Mouse (Mus musculus) adipocyte (in vitro differentiated cells): ENCODE results near the gene Sh3pxd2a.
A peak's percentile ranks its signal among the peaks of the same experiment; 100 is the strongest.

Source experiments
- DNase-seq: peaks from one replicate; pipeline ENCODE4 v3.0.0-alpha.2; 2016; ENCODE audit warnings: low spot score

The Sh3pxd2a gene

GRCm38 (mm10) chr19:47437040-47437439, 27.2 kb downstream of the Sh3pxd2a start:
- DNase-seq = no peak

DNA sequence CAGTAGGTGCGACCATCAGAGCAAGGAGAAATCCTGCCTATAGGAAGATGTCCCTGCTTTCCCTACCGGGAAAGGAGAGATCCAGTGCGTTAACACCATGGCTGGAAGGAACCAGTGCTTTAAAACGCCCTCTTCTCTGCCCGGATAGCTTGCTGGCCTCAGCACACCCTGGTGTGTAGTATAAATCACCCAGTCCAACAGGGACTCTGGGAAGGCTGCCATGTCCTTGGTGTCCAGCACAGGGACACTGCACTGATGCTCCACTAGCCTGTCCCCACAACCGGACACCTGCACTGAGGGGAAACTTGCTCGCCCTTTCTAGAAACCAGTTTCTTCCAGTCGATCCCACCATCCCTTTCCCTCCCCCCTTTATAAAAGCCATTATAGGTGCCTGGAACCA, 28.0 kb downstream of the Sh3pxd2a start:
- DNase-seq = no peak

DNA sequence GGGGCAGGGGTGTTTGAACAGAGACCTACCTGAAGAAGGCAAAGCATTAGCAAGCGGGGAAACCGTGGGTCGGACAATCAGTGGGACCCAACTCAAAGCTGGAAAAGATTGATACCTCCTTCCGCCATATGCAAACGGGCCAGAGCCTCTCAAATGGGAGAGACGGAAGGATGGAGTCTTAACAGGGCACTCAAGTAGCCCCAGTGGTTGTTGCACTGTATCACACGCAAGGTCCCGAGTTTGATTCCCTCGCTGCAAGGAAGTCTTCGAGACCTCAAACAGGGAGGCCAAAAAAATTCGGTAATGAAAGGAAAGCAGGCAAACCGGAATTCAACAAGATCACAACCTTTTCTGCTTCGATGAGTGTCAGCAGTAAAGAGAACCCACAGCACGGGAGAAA, 29.5 kb downstream of the Sh3pxd2a start:
- no peak for DNase-seq

- DNase-seq = peak; percentile 30
Measured at GRCm38 (mm10) chr19:47432339-47432738, 31.9 kb downstream of the Sh3pxd2a start.

GRCm38 (mm10) chr19:47431189-47431931, 32.8 kb downstream of the Sh3pxd2a start:
- no peak for DNase-seq

GRCm38 (mm10) chr19:47430160-47430559, 34.0 kb downstream of the Sh3pxd2a start:
- no peak for DNase-seq

GRCm38 (mm10) chr19:47429245-47429644, 35.0 kb downstream of the Sh3pxd2a start:
- no peak for DNase-seq

DNA sequence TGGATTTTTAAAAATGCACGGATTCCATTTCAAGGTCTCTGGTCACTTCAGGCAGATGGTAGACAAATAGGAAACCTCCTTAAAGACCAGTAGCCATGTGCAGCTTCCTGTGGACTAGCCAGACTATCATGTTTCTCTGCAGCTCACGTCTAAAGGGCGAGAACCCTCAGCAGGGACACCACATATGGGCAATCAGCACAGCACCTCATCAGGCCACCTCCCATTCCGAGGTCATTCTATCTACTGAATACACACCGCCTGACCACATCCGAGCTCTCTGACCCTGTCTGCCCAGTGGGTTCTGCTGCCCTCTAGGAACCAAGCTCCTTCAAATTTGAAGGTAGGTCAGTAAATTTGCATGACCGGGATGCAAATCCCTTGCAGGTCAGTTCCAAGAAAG, 35.4 kb downstream of the Sh3pxd2a start:
- DNase-seq = no peak

DNA sequence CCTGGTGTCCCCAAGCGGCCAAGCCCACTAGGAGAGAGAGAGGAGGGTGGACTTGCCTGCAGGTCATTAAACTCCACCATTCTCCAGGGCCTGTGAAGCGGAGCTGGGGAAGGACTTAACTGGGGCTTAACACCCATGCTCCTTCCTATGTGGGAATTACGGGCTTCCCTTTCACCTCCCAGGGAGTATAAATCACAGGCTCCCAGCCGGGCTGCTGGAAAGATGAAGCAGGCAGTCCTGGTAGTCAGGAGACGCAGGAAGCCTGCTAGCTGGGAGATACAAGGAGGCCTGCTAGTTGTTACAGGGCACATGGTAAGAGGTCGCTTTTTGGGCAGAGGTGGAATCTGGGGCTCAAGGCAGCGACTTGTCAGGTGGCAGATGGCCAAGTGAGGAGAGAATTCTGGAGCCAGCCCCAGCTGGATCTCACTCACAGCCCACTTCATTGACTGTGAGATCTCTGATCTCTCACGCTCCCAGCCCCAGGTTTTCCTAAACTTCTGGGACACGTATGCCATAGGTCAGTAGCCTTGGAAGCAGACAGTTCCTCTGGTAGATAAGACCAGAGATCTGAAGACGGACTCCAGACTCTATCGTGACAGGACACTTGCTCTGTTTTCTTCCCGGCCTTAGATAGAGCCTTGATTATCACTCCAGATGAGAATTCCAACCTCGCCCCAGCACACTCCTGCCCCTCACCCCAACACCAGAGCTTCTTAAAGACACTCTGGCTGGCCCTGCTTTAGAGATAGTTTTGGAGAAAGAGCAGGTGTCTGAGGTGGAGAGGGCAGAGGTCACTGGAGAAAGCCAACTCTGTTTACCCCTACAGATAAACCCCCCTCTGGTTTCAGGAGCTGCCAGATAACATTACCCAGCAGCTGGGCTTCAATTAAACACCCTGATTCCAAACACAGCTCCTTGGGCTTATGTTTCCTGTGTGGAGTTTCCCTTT, 36.1 kb downstream of the Sh3pxd2a start:
- DNase-seq = peak; percentile 48

DNA sequence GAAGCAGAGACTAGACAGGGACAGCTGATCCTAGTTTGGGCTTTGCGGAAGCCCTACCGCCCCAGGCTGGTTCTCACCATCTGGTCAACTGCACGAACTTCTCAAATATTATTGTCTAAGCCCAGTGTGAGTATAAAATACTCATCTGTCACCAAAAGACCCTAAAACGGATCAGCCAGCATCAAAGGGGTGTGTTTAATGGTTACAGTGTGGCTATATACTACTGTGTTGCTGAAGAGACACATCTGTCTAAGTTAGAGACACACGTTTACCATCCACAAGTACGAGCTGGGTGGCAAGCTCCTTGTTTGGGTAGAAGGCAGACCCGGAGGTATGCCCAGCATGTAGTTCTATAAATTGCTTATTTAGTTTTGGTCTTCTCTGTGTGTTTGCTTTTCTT, 40.6 kb downstream of the Sh3pxd2a start:
- no peak for DNase-seq

GRCm38 (mm10) chr19:47421128-47421898, 42.9 kb downstream of the Sh3pxd2a start:
- DNase-seq = no peak

DNA sequence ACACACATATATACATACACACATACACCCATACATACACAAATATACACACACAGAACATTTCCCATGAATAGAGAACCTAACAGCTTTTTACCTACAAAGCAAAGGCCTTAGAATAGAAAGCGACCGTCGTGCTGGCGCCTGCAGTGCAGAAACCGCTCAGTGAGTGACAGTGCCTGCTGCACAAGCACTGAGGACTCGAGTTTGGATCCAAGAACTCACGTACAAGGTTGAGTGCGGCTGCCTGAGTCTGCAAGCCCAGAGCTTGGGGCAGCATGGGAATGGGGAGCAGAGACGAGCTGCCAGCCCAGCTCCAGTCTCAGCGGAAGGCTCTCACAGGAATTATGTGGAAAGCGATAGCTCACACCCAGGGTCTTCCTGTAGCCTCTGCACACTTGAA, 43.7 kb downstream of the Sh3pxd2a start:
- no peak for DNase-seq

GRCm38 (mm10) chr19:47419208-47419607, 45.0 kb downstream of the Sh3pxd2a start:
- DNase-seq = no peak

- no peak for DNase-seq
Measured at GRCm38 (mm10) chr19:47416161-47416560, 48.0 kb downstream of the Sh3pxd2a start.

DNA sequence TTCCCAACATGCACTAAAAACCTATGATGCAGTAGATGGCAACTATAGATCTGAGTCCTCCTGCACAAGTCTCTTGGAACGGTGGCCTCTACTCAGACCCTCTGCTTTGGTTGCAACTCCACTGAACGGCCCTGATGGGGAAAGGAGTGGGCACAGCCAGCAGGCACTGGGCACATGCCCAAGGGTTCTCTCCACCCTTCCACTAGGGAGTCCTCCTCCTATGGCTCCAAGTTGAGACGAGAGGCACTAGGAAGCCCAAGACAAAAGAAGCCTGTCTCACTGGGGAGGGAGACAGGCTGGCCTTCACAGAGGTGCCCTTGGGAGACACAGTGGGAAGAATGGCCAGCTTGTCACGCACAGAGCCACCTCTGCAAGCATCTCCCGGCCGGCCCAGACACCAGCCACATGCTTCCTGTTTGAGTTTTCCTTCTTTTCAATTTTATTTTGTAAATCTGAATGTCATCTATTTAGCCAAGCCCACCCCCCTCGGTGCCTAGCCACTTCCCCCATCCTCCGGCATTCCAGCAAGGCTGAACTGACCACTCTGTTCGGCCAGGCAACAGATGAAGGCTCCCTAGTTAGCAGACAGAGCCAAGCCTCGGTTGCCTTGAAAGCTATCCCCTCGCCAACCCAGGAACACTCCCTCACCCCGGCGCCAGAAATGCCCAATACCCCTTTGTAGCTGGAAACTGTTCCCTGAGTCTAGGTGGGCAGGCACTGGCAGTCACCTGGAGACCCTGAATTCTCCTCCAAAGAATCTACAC, 49.9 kb downstream of the Sh3pxd2a start:
- DNase-seq = no peak

GRCm38 (mm10) chr19:47413458-47414005, 50.7 kb downstream of the Sh3pxd2a start:
- no peak for DNase-seq

GRCm38 (mm10) chr19:47412566-47413248, 51.5 kb downstream of the Sh3pxd2a start:
- no peak for DNase-seq

GRCm38 (mm10) chr19:47410301-47410700, 53.9 kb downstream of the Sh3pxd2a start:
- DNase-seq = no peak

DNA sequence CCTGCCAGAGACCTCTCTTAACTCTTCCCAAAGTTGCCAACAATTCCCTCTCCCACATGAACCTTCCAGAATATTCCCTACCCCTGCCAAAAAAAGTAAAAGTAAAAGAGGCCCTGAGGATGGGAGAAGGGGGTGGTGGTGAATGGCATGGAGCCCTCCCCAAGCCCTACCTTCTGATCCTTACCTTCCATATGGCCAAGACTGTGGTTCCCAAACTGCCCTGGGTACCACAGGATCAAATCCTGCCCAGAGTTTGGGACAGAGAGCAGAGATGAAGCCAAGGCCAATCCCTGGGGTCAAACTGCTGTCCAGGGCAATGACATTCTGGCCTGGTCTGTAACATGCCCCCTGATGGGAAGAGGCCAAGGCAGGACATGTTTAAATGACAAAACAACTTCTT, 55.1 kb downstream of the Sh3pxd2a start:
- no peak for DNase-seq

DNA sequence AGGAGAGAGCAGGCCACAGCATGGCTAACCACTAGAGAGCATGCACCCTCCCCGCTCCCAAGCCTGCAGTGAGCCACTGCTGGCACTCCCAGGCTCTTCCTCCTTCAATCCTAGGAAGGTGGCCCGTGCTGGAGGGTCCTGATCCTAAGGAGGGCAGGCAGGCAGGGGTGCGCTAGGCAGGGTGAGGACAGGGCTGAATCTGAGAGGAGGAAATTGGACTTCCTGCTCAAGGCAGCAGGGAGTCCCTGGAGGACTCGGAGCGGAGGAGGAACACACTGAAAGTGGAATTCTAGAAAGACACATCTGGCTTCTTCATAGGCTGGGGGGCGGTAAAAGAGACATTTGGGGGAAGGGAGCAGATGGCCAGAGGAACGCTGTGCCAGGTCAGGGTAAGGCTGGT, 55.5 kb downstream of the Sh3pxd2a start:
- no peak for DNase-seq

DNA sequence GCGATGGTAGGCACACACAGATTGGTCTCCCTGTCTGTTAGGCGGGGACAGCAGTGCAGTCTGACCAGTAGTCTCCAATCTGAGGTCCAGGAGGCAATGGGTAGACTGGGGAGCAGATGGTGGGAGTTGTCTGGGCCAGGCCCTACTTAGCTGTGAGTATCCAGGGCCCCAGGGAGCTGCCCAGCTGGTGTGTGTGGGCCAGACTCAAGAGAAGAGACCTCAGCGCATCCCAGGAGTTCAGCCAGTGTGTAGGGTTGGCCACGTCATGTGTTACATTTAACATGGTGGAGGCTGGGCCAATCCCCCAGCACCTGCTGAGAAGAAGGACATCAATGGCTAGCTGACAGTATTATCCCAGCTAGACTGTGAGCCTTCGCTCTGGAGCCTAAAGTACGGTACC, 56.9 kb downstream of the Sh3pxd2a start:
- no peak for DNase-seq
